Mouse (Mus musculus) lung, adult 2 months (tissue): Measurements from ENCODE around the gene Adm2.

Experiments
- CTCF ChIP-seq: fragments of 200-500 bp; IDR thresholded peaks from 2 replicates; pipeline ENCODE4 v1.5.1; 2011; ENCODE audit warnings: mild to moderate bottlenecking, low read length, control low read depth; ENCODE audit not compliant: insufficient read depth
- POLR2A ChIP-seq: fragments of 200-500 bp; IDR thresholded peaks from 2 replicates; pipeline ENCODE4 v1.6.1; 2011; ENCODE audit warnings: low read depth, mild to moderate bottlenecking, control low read depth, low read length, borderline replicate concordance; ENCODE audit errors: extremely low read depth

GRCm38 (mm10) chr15:89285478-89285877, 37.0 kb upstream of the Adm2 start:
- TF ChIP-seq POLR2A (no peak), CTCF (no peak)
